Mouse (Mus musculus): ENCODE data around the gene Palld. TPM values are rescaled to one million over a fixed set of nuclear protein-coding genes. Genes with fewer than 3 reads are reported as not detected.

Palld gene
- polyA plus RNA-seq, 1 experiment from 2014 or later = 49.7 TPM

DNA sequence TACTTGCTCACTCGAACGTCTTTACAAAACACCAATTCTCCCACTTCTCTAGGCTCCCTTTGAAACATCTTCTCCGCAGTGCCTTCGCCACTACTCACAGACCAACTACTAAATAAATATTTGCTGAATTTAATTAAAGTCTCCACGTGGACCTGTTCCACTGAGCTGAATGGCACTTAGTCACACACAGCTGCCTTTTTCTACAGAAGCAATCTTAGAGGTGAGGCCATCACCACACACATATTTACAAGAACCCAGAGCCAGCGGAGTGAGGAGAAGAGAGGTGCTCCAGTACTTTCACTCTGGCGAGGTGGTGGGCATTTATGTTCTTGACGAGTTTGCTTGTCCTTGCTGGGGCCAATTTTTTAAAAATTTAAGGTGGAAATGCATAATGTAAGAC, 346.3 kb downstream of the Palld start:
- no peak for DNase-seq (ENCODE audit: low spot score)
- Histone ChIP-seq H3K4me2 (ENCODE audit: low read length) (no peak overlapping the region), H3K9me3 (replicated peaks; ENCODE audit: low read length) (no peaks in the 10 kb centered on the region), H3K9ac (ENCODE audit: low read depth, low read length) (no peak overlapping the region), H3K4me1 (replicated peaks; ENCODE audit: insufficient read depth, low read length) (no peaks in the 10 kb centered on the region; the same call in 1 of the 2 replicates), H3K27ac (no peak overlapping the region), H3K36me3 (ENCODE audit: insufficient read depth, low read length) (no peaks in the 10 kb centered on the region), H3K27me3 (ENCODE audit: insufficient read depth, low read length) (no peaks in the 10 kb centered on the region), H3K4me3 (replicated peaks; ENCODE audit: low read depth, low read length) (no peak overlapping the region)
- ATAC-seq (replicated peaks; ENCODE audit: low FRiP score, low read depth) = peak; percentile 61; the same call in 1 of the 2 replicates
- WGBS = 41% methylated on average over 8 of the region's 8 CpGs
- no peak for TF ChIP-seq CTCF (IDR thresholded peaks at IDR 0.05; ENCODE audit: low read depth)

DNA sequence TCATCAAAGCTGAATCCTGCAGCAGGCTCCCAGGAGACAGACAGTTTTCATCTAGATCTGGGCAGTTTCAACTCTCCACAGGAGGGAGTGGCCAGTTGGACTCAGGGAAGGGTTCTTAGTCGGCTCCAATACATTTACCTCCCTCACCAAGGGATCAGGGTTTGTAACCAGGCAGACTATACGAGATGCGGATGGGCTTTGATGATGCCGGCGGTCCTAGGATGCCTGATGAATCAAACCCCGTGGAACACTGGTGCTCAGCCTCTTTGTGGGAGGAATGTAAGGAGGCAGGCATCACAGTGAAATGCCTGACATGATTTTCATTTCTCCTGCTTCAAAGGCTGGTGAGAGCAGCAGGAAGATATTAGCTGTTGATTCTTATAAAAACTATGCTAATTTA, 347.1 kb downstream of the Palld start:
- Histone ChIP-seq H3K27me3 (ENCODE audit: insufficient read depth, low read length) (no peaks in the 10 kb centered on the region), H3K27ac (no peak overlapping the region), H3K4me1 (replicated peaks; ENCODE audit: insufficient read depth, low read length) (no peaks in the 10 kb centered on the region; the same call in 1 of the 2 replicates), H3K4me2 (ENCODE audit: low read length) (no peak overlapping the region), H3K4me3 (replicated peaks; ENCODE audit: low read depth, low read length) (no peak overlapping the region), H3K9ac (ENCODE audit: low read depth, low read length) (no peak overlapping the region), H3K36me3 (ENCODE audit: insufficient read depth, low read length) (no peaks in the 10 kb centered on the region), H3K9me3 (replicated peaks; ENCODE audit: low read length) (no peaks in the 10 kb centered on the region)
- ATAC-seq (replicated peaks; ENCODE audit: low FRiP score, low read depth) (no peak), DNase-seq (ENCODE audit: low spot score) (no peak)
- WGBS = 71% methylated on average over 6 of the region's 6 CpGs
- no peak for TF ChIP-seq CTCF (IDR thresholded peaks at IDR 0.05; ENCODE audit: low read depth)

DNA sequence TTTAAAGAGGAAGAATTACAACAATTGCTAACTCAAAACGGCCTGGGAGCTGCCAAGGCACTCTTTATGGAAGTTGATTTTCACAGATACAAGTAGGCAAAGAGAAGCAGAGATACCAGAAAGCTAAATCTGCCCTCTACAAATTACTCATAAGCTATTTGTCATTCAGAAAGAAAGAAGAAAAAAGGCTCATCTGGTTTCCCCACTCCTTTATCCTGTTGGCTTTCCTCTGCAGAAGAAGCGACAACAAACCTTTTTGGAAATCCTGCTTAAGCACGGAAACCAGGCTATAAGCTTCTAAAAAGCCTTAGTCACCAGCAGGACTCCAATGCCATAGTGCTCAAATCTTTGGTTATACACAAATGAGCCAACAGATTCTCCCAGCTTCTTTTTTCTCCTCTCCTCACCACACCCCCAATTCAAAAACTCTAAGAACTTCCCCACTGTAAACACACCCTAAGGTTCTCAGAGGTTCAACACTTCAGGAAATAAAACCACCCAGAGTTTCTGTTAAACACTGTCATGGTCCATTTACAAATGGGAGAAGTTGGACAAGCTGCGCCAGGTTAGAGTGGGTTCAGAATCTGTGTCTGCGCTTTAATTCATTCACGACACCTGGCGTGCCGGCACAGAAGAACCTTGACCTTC, 349.6 kb downstream of the Palld start:
- no peak overlapping the region for H3K4me2 ChIP-seq (ENCODE audit: low read length)
- no peak for TF ChIP-seq CTCF (IDR thresholded peaks at IDR 0.05; ENCODE audit: low read depth)
- ATAC-seq (replicated peaks; ENCODE audit: low FRiP score, low read depth) = no peak
- peaks cover 17% of the 10 kb centered on the region for H3K36me3 ChIP-seq (ENCODE audit: insufficient read depth, low read length)
- 63% methylated on average over 8 of the region's 8 CpGs for WGBS
- H3K9me3 ChIP-seq (replicated peaks; ENCODE audit: low read length) = no peaks in the 10 kb centered on the region
- no peaks in the 10 kb centered on the region for H3K27me3 ChIP-seq (ENCODE audit: insufficient read depth, low read length)
- no peaks in the 10 kb centered on the region for H3K4me1 ChIP-seq (replicated peaks; ENCODE audit: insufficient read depth, low read length)
- no peak overlapping the region for H3K4me3 ChIP-seq (replicated peaks; ENCODE audit: low read depth, low read length)
- DNase-seq (ENCODE audit: low spot score) = no peak
- H3K9ac ChIP-seq (ENCODE audit: low read depth, low read length) = no peak overlapping the region
- no peak overlapping the region for H3K27ac ChIP-seq

DNA sequence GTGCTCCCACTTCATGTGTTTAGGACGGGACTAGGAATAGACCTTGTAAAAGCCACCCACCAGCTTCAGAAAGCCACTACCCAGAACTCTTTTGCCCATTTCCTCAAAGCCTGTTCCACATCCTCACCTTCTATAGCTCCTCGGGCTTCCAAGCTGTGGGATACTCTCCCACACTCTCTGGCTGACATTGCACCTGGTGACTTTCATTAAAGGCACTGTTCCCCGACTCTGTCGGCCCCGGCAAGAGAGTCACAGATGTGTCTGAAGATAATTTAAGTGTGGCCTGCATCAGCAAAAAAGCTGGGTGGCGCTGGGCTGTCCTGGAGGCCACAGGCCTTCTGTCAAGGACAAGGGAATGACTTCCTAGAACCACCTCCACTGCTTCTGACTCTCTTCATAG, 350.3 kb downstream of the Palld start:
- Histone ChIP-seq H3K9ac (ENCODE audit: low read depth, low read length) (no peak overlapping the region), H3K27ac (no peak overlapping the region), H3K4me1 (replicated peaks; ENCODE audit: insufficient read depth, low read length) (no peaks in the 10 kb centered on the region), H3K36me3 (ENCODE audit: insufficient read depth, low read length) (peaks cover 17% of the 10 kb centered on the region), H3K9me3 (replicated peaks; ENCODE audit: low read length) (no peaks in the 10 kb centered on the region), H3K4me3 (replicated peaks; ENCODE audit: low read depth, low read length) (no peak overlapping the region), H3K4me2 (ENCODE audit: low read length) (no peak overlapping the region), H3K27me3 (ENCODE audit: insufficient read depth, low read length) (no peaks in the 10 kb centered on the region)
- ATAC-seq (replicated peaks; ENCODE audit: low FRiP score, low read depth) (no peak), DNase-seq (ENCODE audit: low spot score) (no peak)
- WGBS = 46% methylated on average over 6 of the region's 6 CpGs
- no peak for TF ChIP-seq CTCF (IDR thresholded peaks at IDR 0.05; ENCODE audit: low read depth)

DNA sequence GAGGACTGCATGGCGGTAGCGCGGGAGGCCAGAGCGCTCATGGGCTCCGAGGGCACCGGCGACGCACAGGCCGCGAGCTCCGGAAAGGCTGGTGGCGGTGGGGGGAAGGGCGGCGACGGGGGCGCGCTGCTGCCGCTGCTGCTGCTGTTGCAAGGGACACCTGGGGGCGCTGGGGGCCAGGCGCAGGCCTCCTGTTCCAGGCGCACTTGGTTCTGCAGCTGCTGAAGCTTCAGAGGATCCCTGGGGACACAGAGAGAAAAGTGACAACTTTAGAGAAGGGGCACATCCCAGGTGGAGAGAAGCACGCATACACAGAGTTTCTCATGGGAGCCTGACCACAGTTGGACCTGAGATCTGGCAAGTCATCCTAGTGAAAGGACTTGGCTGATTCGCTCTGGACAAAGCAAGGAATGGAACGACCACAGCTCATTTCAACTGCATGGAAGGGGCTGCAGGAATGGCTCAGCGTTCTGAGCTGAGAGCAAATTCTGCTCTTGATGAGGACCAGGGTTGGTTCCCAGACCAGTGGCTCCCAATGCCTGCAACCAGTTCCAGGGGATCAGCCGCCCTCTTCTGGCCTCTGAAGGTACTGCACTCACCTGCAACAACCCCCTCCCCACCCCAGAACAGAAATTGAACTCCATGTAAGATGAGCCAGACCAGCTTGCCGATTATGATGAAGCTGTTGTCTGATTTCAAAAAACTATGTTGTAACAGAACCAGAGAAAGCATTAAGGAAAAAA, 352.3 kb downstream of the Palld start:
- TF ChIP-seq CTCF (IDR thresholded peaks at IDR 0.05; ENCODE audit: low read depth) = peak; percentile 49
- Histone ChIP-seq H3K4me2 (ENCODE audit: low read length) (no peak overlapping the region), H3K27me3 (ENCODE audit: insufficient read depth, low read length) (no peaks in the 10 kb centered on the region), H3K4me3 (replicated peaks; ENCODE audit: low read depth, low read length) (no peak overlapping the region), H3K9me3 (replicated peaks; ENCODE audit: low read length) (no peaks in the 10 kb centered on the region), H3K27ac (no peak overlapping the region), H3K9ac (ENCODE audit: low read depth, low read length) (no peak overlapping the region), H3K36me3 (ENCODE audit: insufficient read depth, low read length) (peaks cover 17% of the 10 kb centered on the region), H3K4me1 (replicated peaks; ENCODE audit: insufficient read depth, low read length) (no peaks in the 10 kb centered on the region)
- 69% methylated on average over 27 of the region's 27 CpGs for WGBS
- DNase-seq (ENCODE audit: low spot score) = no peak
- no peak for ATAC-seq (replicated peaks; ENCODE audit: low FRiP score, low read depth)

DNA sequence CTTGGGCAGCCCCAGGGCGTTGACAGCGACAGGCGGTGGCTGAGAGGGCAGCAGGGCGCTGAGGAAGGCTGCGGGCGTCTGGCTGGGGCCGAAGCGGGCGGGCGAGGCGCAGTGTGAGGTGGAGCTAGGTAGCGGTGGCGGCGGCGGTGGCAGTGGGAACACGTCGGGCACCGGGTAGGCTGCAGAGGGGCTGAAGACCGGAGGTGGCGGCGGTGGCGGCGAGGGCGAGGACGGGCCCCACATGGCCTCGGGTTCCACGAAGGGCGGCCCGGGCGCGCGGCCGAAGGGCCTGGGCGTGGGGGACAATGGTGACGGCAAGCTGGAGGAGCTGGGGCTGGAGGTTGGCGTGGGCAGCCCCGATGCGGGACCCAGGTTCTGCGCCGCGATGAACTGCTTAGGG, 352.9 kb downstream of the Palld start:
- H3K4me3 ChIP-seq (replicated peaks; ENCODE audit: low read depth, low read length) = no peak overlapping the region
- H3K4me1 ChIP-seq (replicated peaks; ENCODE audit: insufficient read depth, low read length) = no peaks in the 10 kb centered on the region
- WGBS = 77% methylated on average over 41 of the region's 41 CpGs
- no peaks in the 10 kb centered on the region for H3K27me3 ChIP-seq (ENCODE audit: insufficient read depth, low read length)
- no peaks in the 10 kb centered on the region for H3K9me3 ChIP-seq (replicated peaks; ENCODE audit: low read length)
- no peak for TF ChIP-seq CTCF (IDR thresholded peaks at IDR 0.05; ENCODE audit: low read depth)
- H3K9ac ChIP-seq (ENCODE audit: low read depth, low read length) = no peak overlapping the region
- no peak for DNase-seq (ENCODE audit: low spot score)
- no peak overlapping the region for H3K4me2 ChIP-seq (ENCODE audit: low read length)
- H3K36me3 ChIP-seq (ENCODE audit: insufficient read depth, low read length) = peaks cover 17% of the 10 kb centered on the region
- no peak overlapping the region for H3K27ac ChIP-seq
- no peak; the same call in 1 of the 2 replicates for ATAC-seq (replicated peaks; ENCODE audit: low FRiP score, low read depth)
